Mouse (Mus musculus): ENCODE measurements at regions not wholly inside any gene's neighbourhood (a gene's known extent, or its start where the extent isn't known, plus 50 kb on each side); places are given as distances from the start of the nearest gene placed in this dataset.

DNA sequence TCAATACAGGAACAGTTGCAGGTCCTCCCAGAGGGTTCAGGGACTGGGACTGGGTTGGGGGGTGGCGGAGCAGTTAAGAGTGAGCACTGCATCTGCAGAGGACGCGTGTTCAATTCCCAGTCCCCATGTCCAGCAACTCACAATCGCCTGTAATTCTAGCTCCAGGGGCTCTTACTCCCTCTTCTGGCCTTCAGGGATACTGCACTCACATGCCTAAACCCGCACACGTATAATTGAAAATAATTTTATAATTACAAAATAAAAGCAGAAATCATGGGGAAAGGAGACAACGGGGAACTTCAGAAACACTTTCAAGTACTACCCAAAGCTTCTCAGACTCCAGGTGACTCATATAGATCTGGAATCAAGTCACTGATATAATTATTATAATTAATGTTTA, 448.8 kb downstream of the Zfp536 start:
- TF ChIP-seq MAX (IDR thresholded peaks at IDR 0.05) (no peak), CTCF (IDR thresholded peaks at IDR 0.05; ENCODE audit: control insufficient read depth, insufficient read depth, insufficient read length) (no peak), MYOD1 (IDR thresholded peaks at IDR 0.05; ENCODE audit: control insufficient read depth, insufficient read length, low read depth) (no peak), MYOG (IDR thresholded peaks at IDR 0.05; ENCODE audit: control insufficient read depth, extremely low read depth, insufficient read length) (no peak), USF1 (IDR thresholded peaks at IDR 0.05; ENCODE audit: low read depth) (no peak), CEBPB (IDR thresholded peaks at IDR 0.05; ENCODE audit: low read depth) (no peak)
